Mouse (Mus musculus): Measurements from ENCODE around the gene Ppie. TPM values are rescaled to one million over a fixed set of nuclear protein-coding genes. Genes with fewer than 3 reads are reported as not detected.

Ppie gene
- 23.3 and 24.1 TPM in 2 replicates for polyA plus RNA-seq (2012; rRNA removed)

DNA sequence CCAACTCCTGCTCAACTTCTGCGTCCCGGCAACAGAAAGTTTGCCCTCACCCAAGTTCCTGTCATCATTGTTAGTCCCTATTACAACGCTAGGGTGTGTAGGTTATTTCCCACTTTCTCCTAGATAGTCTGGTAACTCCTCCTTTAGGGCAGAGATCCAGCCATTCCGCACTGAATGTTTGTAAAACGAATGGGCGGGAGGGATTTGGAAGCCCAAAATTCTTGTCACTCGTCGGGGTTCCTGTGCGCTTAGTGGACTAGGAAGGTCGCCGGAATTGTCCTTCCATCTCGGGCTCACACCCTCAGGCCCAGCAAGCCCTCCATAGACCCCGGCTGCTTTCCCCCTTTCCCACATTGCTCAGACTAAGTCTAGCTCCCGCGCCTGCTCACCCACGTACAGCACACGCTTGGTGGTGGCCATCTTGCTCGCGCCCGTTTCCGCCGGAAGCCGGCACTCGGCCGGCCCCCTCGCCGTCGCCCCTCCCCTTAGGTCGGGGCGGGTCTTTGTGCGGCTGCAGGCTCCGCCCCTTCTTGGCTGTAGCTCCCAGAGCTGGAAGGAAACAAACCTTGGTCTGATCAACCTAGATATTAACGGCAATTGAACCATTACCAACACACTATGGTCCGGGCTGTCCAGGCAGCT, at the start of gene Ppie:
TSS of gene Ppie (minus strand) at position 439 of the 642 bp plus-strand sequence.

DNA sequence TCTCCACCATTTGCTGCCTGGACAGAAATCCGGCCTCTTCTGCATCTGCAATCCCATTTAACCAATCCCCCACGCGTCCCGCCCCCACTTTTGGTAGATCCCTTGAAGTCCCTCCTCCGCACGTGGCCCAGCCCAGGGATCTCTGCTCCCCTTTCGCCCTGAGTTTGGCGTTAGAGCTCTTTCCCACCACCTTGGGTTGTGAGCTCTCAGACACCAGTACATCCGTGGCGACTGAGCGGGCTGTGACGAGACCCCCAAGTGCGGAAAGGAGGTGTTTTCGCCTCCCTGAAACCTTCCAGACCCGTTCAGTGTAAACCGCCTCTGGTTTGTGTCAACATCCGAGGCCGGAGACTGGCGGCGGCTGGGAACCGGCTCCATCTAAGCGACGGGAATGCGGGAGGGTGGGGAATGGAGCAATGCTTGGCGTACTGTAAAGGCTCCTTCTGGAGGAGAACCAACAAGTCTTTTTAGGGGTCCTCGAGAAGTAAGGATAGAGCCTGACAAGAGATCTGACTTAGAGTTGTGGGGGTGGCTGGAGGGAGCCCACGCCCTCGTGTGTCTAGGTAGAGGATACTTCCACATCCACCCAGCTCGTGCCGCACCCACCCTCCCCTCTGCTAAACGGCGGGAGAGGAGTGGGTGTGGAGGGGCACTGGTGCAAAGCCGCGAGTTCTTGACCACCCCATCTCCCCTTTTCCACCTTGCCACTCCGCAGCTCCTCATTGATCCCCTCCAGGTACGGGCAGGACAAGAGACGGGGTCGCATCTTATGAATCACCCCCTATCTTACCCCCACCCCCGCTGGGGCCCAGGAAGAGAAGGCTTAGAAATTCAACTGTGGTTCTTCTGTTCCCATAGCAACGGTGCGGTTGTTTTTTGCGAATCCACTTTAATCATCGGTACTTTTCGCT, 42.8 kb upstream of the Ppie start, which contains the start of gene Hpcal4:
TSS of gene Hpcal4 (plus strand) at position 900 of the 911 bp plus-strand sequence.

DNA sequence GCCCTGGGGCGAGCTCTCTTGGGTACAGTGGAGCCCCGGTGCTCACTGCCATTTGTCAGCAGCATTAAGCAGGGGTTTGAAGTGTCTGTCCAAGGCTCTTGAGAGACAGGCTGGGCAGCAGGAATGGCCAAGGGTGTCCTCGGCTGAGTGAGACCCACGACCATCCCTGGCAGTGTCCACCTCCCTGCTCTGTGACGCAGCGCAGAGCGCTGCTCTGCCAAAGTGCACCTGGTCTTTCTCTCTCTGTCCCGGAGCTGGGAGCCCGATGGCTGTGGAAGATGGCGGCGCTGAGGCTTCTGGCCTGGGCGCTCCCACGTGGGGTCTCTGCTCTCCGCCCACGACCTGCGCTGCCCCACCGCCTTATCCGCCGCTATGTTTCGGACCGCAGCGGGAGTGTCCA, 23.7 kb downstream of the Ppie start, which contains the start of gene Oxct2b:
TSS of gene Oxct2b (plus strand) at position 256 of the 400 bp plus-strand sequence.

GRCm38 (mm10) chr4:123104651-123105450, 34.9 kb downstream of the Ppie start, which contains the start of gene Bmp8b:
Gene Bmp8b (plus strand): TSS chr4:123105165.

Other genes with a start within 250 kb of the Ppie start
- 0.03 and 0.07 TPM in 2 replicates for gene Mfsd2a, start 178.8 kb downstream of the Ppie start, polyA plus RNA-seq (2012; rRNA removed)
- 0.37 and 0.46 TPM in 2 replicates for gene Mycl, start 144.3 kb downstream of the Ppie start, polyA plus RNA-seq (2012; rRNA removed)
- gene Trit1, start 123.4 kb downstream of the Ppie start, polyA plus RNA-seq (2012; rRNA removed): 3.8 and 4.0 TPM in 2 replicates
- gene Bmp8b, start 34.8 kb downstream of the Ppie start, polyA plus RNA-seq (2012; rRNA removed): 0.19 and 0.21 TPM in 2 replicates
- gene Oxct2b, start 23.7 kb downstream of the Ppie start, polyA plus RNA-seq (2012; rRNA removed): not detected in 2 replicates
- gene Hpcal4, start 43.3 kb upstream of the Ppie start, polyA plus RNA-seq (2012; rRNA removed): 0.01 TPM in 1 of 2 replicates, not detected in the other
- gene Nt5c1a, start 61.6 kb upstream of the Ppie start, polyA plus RNA-seq (2012; rRNA removed): not detected in 2 replicates
- 0.41 and 0.43 TPM in 2 replicates for gene Heyl, start 93.6 kb upstream of the Ppie start, polyA plus RNA-seq (2012; rRNA removed)
- 186 and 220 TPM in 2 replicates for gene Pabpc4, start 122.4 kb upstream of the Ppie start, polyA plus RNA-seq (2012; rRNA removed)
- gene Oxct2a, start 183.7 kb upstream of the Ppie start, polyA plus RNA-seq (2012; rRNA removed): 0.02 and 0.10 TPM in 2 replicates
- 0.10 and 0.16 TPM in 2 replicates for gene Bmp8a, start 203.3 kb upstream of the Ppie start, polyA plus RNA-seq (2012; rRNA removed)